Mouse (Mus musculus): ENCODE measurements at regions not wholly inside any gene's neighbourhood (a gene's known extent, or its start where the extent isn't known, plus 50 kb on each side); places are given as distances from the start of the nearest gene placed in this dataset.

DNA sequence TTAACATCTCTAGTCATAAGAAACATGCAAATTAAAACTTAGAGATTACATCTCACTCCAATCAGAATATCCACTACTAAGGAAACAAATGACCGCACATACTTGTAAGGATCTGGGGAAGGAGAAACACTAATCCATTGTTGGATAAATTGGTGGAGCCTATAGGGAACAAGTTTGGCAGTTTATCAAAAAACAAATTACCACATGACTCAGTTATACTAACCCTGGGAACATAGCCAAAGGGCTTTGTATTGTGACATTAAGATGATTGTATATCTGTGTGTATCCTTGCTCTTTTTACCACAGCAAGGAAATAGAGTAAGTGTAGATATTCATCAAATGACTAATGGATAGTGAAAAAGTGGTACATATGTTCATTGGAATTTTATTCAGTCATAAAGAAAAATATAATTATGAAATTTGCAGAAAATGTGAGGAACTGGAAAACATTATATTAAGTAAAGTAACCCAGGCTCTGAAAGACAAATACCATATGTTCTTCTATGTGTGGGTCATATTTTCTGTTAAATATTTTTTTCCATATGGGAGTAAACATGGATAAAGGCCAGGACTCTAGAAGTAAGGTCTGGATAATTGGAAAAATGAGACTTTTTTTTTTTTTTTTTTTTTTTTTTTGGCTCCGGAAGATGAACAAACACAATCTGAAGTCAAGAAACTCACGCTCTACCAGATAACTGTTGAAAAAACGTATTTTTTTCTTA, 430.6 kb downstream of the Dmac1 start:
- in situ Hi-C loops (cut with MboI, MseI) = no loop called here

- in situ Hi-C loops (cut with MboI, MseI) = loop anchor here (10.0 kb wide), 1 partner anchor 607 kb away; no protein-coding TSS in a partner anchor
Measured at GRCm38 (mm10) chr4:74798173-74798799, 479.8 kb downstream of the Dmac1 start.

GRCm38 (mm10) chr4:74797456-74797855, 480.6 kb downstream of the Dmac1 start:
- in situ Hi-C loops (cut with MboI, MseI) = loop anchor here (10.0 kb wide), 1 partner anchor 607 kb away; no protein-coding TSS in a partner anchor

GRCm38 (mm10) chr4:74796676-74797075, 481.4 kb downstream of the Dmac1 start:
- in situ Hi-C loops (cut with MboI, MseI) = loop anchor here (10.0 kb wide), 1 partner anchor 608 kb away; no protein-coding TSS in a partner anchor

- in situ Hi-C loops (cut with MboI, MseI) = no loop called here
Measured at GRCm38 (mm10) chr4:74747985-74748384, 505.7 kb downstream of the Kdm4c start.

GRCm38 (mm10) chr4:74739642-74740041, 497.3 kb downstream of the Kdm4c start:
- in situ Hi-C loops (cut with MboI, MseI) = no loop called here

Data from T-helper 2 cell (primary cell).